Mouse (Mus musculus) liver, embryonic 15.5 days (tissue): ENCODE results near the gene Gm7030. TPM values are rescaled to one million over a fixed set of nuclear protein-coding genes. Genes with fewer than 3 reads are reported as not detected.
"Not testable (repeated sequence)": the region's sequence is repeated elsewhere in the genome, so short reads cannot be mapped to it uniquely, and the experiment has no call there.

Source experiments
- ATAC-seq: fragments of 200-750 bp; cut with Nextera tagmentation; 2 replicates; pipeline ENCODE4 v1.8.0; 2017; ENCODE audit warnings: moderate number of reproducible peaks, mild to moderate bottlenecking, moderate library complexity; ENCODE audit not compliant: insufficient read depth
- H3K27ac ChIP-seq: fragments of 300-500 bp; sonication (generic); replicated peaks from 2 replicates; pipeline ENCODE4 v1.5.1; 2015; ENCODE audit warnings: mild to moderate bottlenecking, inconsistent platforms
- H3K27me3 ChIP-seq: fragments of 300-500 bp; sonication (generic); 2 replicates; pipeline ENCODE4 v1.6.1; 2015; ENCODE audit warnings: mild to moderate bottlenecking, inconsistent platforms
- H3K36me3 ChIP-seq: fragments of 300-500 bp; sonication (generic); replicated peaks from 2 replicates; pipeline ENCODE4 v1.6.1; 2015; ENCODE audit warnings: moderate library complexity, mild to moderate bottlenecking, inconsistent platforms
- H3K4me1 ChIP-seq: fragments of 300-500 bp; sonication (generic); replicated peaks from 2 replicates; pipeline ENCODE4 v1.6.1; 2015; ENCODE audit warnings: inconsistent platforms
- H3K4me2 ChIP-seq: fragments of 300-500 bp; sonication (generic); 2 replicates; pipeline ENCODE4 v1.6.1; 2015; ENCODE audit warnings: moderate library complexity, mild to moderate bottlenecking, inconsistent platforms
- H3K4me3 ChIP-seq: fragments of 300-500 bp; sonication (generic); replicated peaks from 2 replicates; pipeline ENCODE4 v1.5.1; 2015; ENCODE audit warnings: mild to moderate bottlenecking, inconsistent platforms
- H3K9ac ChIP-seq: fragments of 300-500 bp; sonication (generic); 2 replicates; pipeline ENCODE4 v1.6.1; 2015; ENCODE audit warnings: moderate library complexity, mild to moderate bottlenecking, inconsistent platforms
- H3K9me3 ChIP-seq: fragments of 300-500 bp; sonication (generic); replicated peaks from 2 replicates; pipeline ENCODE4 v1.6.1; 2016; ENCODE audit warnings: inconsistent platforms
- WGBS: fragments of 180-500 bp; shearing (Covaris S2); methylation state at CpG from one replicate; pipeline ENCODE4 v1.1.7; 2015; ENCODE audit warnings: mixed read lengths; ENCODE audit not compliant: insufficient replicate concordance; 5-methylcytosine and 5-hydroxymethylcytosine counted together
- polyA plus RNA-seq: library from polyadenylated mRNA; unstranded; fragments of >200 nt; fragmentation: Nextera tagmentation; extraction: Ambion mirVana; gene quantifications from 2 replicates; pipeline ENCODE4 v1.2.1, GENCODE M21; 2015

Gene Gm7030
- polyA plus RNA-seq, 1 experiment from 2014 or later, result not detected

DNA sequence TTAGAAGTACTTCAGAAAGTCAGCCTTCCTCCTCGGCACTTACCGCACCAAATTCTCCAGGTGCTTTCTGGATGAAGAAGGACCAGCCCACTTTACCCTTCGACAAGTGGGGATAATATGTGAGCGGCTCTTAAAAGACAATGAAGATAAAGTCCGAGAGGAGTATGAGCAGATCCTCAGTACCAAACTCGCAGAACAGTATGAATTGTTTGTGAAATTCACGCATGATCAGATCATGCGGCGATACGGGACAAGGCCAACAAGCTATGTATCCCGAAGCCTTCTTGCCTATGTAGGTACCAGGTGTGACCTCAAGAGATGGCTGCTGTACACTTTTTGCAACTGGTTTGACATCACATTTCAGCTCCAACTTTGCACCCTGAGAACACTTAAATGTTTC is 29.0 kb upstream of the Gm7030 start:
- H3K9me3 ChIP-seq, H3K4me2 ChIP-seq, H3K36me3 ChIP-seq, H3K4me3 ChIP-seq, H3K27ac ChIP-seq, ATAC-seq, H3K9ac ChIP-seq, H3K4me1 ChIP-seq: not testable (repeated sequence)
- peaks cover 91% of the 10 kb centered on the region for H3K27me3 ChIP-seq
- WGBS, result 10% methylated on average over 11 of the region's 11 CpGs

DNA sequence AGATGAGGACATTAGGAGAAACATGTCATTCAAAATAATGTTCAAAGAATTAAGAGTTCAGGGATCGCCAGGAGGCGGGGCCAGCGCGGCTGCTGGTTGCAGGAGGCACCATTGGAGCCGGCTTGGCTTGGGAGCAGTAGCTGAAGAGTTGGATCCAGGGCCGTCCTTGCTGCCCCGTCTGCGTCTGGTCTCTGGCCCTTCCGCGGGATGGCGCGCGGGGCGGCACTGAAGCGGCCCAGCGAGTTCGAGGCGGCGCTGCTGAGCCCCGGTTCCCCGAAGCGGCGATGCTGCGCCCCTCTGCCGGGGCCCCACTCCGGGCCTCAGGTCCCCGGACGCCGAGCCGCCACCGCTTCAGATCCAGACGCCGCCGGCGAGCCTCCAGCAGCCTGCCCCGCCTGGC is 28.6 kb upstream of the Gm7030 start:
- WGBS, result under 1% methylated on average over 36 of the region's 36 CpGs
- Histone ChIP-seq H3K4me2 (peak overlapping the region; percentile 27; the same call in 1 of the 2 replicates), H3K27me3 (peaks cover 90% of the 10 kb centered on the region)
- H3K36me3 ChIP-seq, H3K4me1 ChIP-seq, ATAC-seq, H3K4me3 ChIP-seq, H3K27ac ChIP-seq, H3K9me3 ChIP-seq, H3K9ac ChIP-seq: not testable (repeated sequence)

DNA sequence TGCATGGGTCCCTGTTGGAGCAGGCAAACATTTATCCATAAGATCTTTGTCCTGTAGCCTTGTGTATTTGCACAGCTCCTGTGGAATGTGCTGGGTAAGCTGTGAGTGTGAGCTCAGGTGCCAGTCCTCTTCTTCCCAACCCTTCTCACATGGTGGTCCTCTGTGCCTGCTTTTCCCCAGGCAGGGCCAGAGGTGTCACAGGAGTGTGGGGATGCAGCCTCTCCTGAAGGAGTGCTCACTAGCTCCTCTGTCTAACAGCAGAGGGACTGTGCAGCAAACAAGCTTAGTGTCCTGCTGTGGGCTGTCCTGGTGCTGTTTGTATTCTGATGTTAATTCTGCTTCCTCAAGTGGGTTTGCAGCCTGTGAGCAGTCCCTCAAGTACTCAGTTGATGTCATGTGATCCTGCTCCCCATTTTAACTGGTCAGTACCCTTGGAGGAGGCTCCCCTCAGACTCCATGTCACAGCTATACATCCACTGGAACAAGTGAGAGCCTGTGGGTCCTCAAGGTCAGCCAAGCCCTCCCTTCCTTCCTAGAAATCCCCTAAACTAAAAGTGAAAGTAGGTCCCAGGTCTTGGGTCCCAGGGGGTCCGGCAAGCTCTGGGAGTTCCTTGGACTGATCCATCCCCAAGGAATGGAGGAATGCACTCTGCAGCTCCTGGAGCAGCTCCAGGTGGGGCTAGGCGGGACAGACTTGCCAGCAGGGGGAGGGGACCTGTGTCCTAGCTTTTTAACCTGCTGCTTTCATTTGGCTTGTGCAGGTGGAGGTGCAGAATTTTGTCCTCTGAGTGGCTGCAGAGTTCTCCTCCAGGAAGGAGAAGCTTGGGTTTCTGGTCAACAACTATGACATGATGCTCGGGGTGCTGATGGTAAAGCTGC is 25.3 kb upstream of the Gm7030 start:
- 16% methylated on average over 3 of the region's 3 CpGs for WGBS
- H3K9ac ChIP-seq, result no peak overlapping the region
- no peaks in the 10 kb centered on the region for H3K4me1 ChIP-seq
- no peaks in the 10 kb centered on the region for H3K36me3 ChIP-seq
- H3K4me3 ChIP-seq, result no peak overlapping the region
- H3K27me3 ChIP-seq, result peaks cover 74% of the 10 kb centered on the region
- H3K4me2 ChIP-seq, result no peak overlapping the region
- no peak for ATAC-seq
- H3K27ac ChIP-seq, result no peak overlapping the region
- H3K9me3 ChIP-seq, result no peaks in the 10 kb centered on the region

DNA sequence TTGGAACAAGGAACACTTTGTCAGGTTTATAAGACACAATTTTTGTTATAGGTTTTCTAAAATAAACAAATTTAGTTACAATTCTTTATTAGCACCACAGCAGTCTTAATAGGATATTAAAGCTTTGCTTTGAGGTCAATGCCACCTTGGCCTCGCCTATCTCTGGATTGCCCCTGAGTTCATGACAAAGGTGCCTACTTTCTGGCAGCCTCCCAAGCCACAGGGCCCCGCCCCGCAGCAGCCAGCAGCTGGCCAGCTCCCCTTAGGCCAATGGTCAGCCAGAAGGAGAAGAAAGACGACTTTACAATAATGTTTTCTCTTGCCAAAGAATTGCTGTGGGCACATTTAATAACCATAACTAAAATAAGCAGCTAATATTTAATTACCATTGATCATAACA is 22.0 kb upstream of the Gm7030 start:
- peaks cover 63% of the 10 kb centered on the region for H3K27me3 ChIP-seq
- H3K4me3 ChIP-seq, H3K27ac ChIP-seq, H3K4me1 ChIP-seq, H3K36me3 ChIP-seq, H3K4me2 ChIP-seq, ATAC-seq, H3K9me3 ChIP-seq, H3K9ac ChIP-seq: not testable (repeated sequence)
- WGBS, result 45% methylated on average over 4 of the region's 4 CpGs

DNA sequence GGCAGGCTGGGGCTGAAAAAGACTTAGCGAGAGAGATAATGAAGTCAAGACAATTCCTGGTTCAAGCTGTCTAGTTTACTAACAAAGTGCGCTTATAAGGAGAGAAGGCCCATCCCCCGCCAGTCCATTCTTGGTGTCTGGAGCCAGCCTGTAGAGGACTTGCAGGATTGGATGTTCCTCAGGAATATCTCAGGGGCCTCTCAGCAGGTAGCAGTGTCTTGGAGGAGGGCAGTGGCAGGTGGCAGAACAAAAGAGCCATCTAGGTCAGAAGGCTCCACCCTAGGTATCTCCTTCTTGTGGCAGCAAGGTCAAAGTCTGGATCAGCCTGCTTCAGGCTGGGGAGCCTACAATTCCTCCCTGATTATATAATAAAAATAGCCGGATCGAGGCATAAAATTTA is 19.2 kb upstream of the Gm7030 start:
- not testable (repeated sequence) for H3K9ac ChIP-seq, H3K27ac ChIP-seq, ATAC-seq, H3K9me3 ChIP-seq, H3K36me3 ChIP-seq, H3K4me2 ChIP-seq, H3K4me3 ChIP-seq, H3K4me1 ChIP-seq
- WGBS, result 63% methylated on average over 5 of the region's 5 CpGs
- H3K27me3 ChIP-seq, result peaks cover 61% of the 10 kb centered on the region

DNA sequence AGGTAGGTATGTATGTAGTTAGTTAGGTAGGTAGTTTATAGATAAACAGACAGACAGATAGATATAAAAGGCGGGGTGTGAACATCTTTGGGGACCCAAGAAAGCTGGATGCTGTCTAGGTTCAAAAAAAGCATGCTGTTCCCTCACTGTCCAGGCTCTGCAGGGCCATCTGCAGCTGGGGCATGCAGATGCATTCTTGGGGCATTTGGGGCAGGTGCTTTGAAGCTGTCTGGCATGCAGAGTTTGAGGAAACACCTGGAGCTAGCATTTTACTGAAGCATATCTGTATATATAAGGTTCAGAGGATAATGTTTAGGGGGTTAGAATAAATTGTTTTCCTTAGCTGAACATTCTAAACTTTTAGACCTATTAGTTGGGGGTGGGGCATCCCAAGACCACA is 17.7 kb upstream of the Gm7030 start:
- H3K4me2 ChIP-seq, H3K27ac ChIP-seq, H3K4me3 ChIP-seq, H3K36me3 ChIP-seq, H3K9me3 ChIP-seq, H3K4me1 ChIP-seq, H3K9ac ChIP-seq, ATAC-seq: not testable (repeated sequence)
- H3K27me3 ChIP-seq, result peaks cover 61% of the 10 kb centered on the region
- 44% methylated on average over 1 of the region's 1 CpGs for WGBS

DNA sequence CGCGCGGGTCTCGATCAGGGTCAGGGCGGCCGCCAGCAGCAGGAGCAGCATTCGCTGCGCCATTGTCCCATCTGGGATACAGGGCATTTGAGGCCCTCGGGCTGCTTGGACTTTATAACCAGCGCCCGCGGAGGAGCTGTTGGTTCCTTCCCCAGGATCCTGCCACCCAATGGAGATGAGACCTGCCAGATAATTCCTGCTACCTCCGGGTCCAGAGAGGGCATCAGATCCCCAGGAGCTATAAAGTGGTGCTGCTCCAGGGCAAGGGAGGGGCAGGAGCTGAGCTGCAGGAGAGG is 16.6 kb upstream of the Gm7030 start:
- H3K9me3 ChIP-seq, ATAC-seq, H3K27ac ChIP-seq, H3K36me3 ChIP-seq, H3K4me1 ChIP-seq, H3K9ac ChIP-seq: not testable (repeated sequence)
- Histone ChIP-seq H3K4me2 (peak overlapping the region; percentile 61), H3K27me3 (peaks cover 64% of the 10 kb centered on the region), H3K4me3 (peak overlapping the region; percentile 42)
- 2% methylated on average over 13 of the region's 13 CpGs for WGBS

DNA sequence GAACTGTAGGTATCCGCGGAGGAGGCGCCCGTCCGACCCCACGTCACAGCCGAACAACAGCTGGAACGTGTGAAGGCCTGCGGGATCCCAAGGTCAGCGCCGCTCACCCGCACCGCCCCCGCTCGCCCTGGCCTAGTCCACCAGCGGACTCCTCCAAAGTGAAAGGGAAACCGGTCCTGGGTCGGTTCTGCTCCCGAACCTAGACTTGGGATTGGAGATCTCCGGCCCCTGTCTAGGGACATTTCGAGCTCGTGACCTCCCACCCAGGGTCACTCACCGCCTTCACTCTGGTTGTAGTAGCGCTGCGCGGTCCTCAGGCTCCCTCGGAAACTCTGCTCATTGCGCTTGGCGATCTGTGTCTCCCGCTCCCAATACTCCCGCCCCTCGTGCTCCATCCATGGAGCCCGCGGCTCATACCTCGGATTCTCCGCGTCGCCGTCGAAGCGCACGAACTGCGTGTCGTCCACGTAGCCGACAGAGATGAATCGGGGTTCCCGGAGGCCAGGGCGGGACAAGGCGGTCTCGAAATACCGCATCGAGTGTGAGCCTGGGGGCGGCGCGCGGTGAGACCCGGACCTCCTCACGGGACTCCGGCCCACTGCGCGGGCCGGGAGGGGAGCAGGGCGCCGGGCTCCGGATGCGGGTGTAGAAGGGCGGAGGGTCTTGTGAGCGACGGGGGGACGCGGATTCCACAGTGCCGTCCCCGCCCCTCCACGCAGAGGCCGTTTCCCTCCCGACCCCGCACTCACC is 16.1 kb upstream of the Gm7030 start:
- H3K27ac ChIP-seq, result no peak overlapping the region
- peak overlapping the region; percentile 61 for H3K4me2 ChIP-seq
- no peak for ATAC-seq
- peaks cover 10% of the 10 kb centered on the region; the same call in 1 of the 2 replicates for H3K4me1 ChIP-seq
- peaks cover 67% of the 10 kb centered on the region for H3K27me3 ChIP-seq
- H3K9me3 ChIP-seq, result no peaks in the 10 kb centered on the region
- WGBS, result 2% methylated on average over 78 of the region's 78 CpGs
- H3K36me3 ChIP-seq, result no peaks in the 10 kb centered on the region
- H3K9ac ChIP-seq, result no peak overlapping the region
- H3K4me3 ChIP-seq, result peak overlapping the region; percentile 42

DNA sequence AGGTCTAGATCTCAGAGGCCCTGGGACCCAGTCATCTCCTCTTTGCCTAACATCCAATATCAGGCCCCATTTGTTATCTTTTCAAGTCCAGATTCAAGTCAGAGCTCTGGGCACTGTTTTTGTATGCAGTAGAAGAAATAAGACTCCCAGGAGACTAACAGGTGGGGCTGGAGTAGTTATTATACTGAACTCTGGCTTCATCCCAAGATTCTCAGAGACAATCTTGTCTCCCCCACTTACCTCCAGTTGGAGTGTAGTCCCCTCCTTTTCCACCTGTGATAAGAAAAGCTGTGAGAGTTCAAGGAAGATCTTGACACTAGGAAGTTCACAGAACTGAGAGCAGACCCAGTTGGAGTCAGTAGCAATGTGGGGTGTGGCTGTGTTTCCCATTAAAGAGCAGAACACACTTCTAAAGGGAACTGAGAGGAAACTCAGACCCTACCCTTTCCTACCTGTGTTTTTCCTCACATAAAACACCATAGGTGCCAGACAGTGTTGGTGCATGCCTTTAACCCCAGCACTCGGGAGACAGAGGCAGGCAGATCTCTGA is 7.1 kb upstream of the Gm7030 start:
- not testable (repeated sequence) for ATAC-seq, H3K27ac ChIP-seq, H3K9me3 ChIP-seq, H3K36me3 ChIP-seq, H3K4me3 ChIP-seq, H3K9ac ChIP-seq, H3K4me1 ChIP-seq, H3K4me2 ChIP-seq
- H3K27me3 ChIP-seq, result peaks cover 22% of the 10 kb centered on the region
- 44% methylated on average over 1 of the region's 1 CpGs for WGBS

DNA sequence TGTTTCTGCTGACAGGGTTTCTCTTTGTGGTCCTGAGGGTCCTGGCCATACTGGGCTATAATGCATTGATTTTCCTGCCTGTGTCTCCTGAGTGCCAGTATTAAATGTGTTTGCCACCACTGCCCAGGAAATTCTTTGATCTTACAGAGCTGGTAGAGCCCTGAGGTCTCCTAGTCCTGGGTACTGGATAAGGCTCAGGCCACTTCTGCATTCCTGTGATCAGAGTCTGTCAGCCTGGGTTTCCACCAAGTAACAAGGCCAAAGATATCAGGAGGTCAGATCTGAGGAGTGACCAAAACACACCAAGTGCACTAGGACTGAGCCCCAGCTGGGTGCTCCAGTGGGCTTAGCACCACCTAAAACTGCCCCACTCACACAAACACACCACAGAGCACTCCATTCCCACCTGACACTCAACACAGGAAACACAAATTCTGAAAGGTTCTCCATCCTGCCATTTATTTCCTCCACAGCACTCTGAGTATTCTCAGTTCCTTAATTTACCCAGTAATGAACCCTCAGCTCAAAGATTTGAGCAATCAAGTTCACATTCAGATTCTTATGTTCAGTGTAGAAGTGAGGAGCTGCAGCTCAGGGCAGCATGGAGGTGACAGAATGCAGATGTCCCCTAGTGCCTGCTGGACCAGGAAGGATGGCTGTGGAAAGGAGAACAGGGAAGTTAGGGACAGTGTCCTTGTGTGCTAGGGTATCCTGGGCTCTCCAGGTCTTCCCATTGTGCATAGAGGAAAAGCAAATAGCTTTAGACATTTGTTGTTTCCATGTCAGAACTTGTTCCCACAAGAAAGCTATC is 6.4 kb upstream of the Gm7030 start:
- not testable (repeated sequence) for H3K9ac ChIP-seq, ATAC-seq, H3K4me3 ChIP-seq, H3K9me3 ChIP-seq, H3K4me1 ChIP-seq, H3K4me2 ChIP-seq, H3K27ac ChIP-seq, H3K36me3 ChIP-seq
- H3K27me3 ChIP-seq, result peaks cover 15% of the 10 kb centered on the region
